In genomic region chr17:35508279-35508678, GRCm38 (mm10) we compare ENCODE assay signal across 2 mouse cellular contexts.
TF ChIP-seq lines count a peak whose summit lies in the region.

No protein-coding gene starts in this region.

TF ChIP-seq in CH12.LX, 34 proteins besides CTCF, POLR2A, EP300 and RAD21:
- TF ChIP-seq ZNF384 (IDR thresholded peaks at IDR 0.05; ENCODE audit: low read depth, low read length), result peak; percentile 48
TF ChIP-seq in CH12.LX: peak in this region for 1; not testable (repeated sequence) for 33.

TF ChIP-seq in ES-E14, 5 proteins besides CTCF, POLR2A, EP300 and RAD21:
- TF ChIP-seq ZNF384 (IDR thresholded peaks at IDR 0.05; ENCODE audit: low read depth, low read length), result peak; percentile 68
- TF ChIP-seq ZC3H11A (IDR thresholded peaks at IDR 0.05; ENCODE audit: borderline replicate concordance, low read depth, low read length), result peak; percentile 36; the same call in 1 of the 2 replicates
